Mouse (Mus musculus) ES-Bruce4 (cell line): ENCODE measurements around the gene Vmn1r10. TPM values are rescaled to one million over a fixed set of nuclear protein-coding genes. Genes with fewer than 3 reads are reported as not detected.

Experiments used
- H3K27ac ChIP-seq: 2 replicates; pipeline ENCODE4 v1.5.1; 2012; ENCODE audit warnings: low read length, inconsistent platforms; ENCODE audit not compliant: insufficient read depth
- H3K27me3 ChIP-seq: 2 replicates; pipeline ENCODE4 v1.6.1; 2012; ENCODE audit warnings: mild to moderate bottlenecking, low read length, inconsistent platforms; ENCODE audit not compliant: control insufficient read depth, poor library complexity, insufficient read depth, severe bottlenecking
- H3K36me3 ChIP-seq: 2 replicates; pipeline ENCODE4 v1.6.1; 2012; ENCODE audit warnings: inconsistent platforms, mild to moderate bottlenecking, low read length, moderate library complexity; ENCODE audit not compliant: control insufficient read depth, poor library complexity, insufficient read depth, severe bottlenecking
- H3K4me1 ChIP-seq: one replicate; pipeline ENCODE4 v1.8.1; 2011; ENCODE audit warnings: low read length; ENCODE audit not compliant: control insufficient read depth, insufficient read depth
- H3K4me3 ChIP-seq: 2 replicates; pipeline ENCODE4 v1.5.1; 2011; ENCODE audit warnings: low read depth, mild to moderate bottlenecking, low read length
- H3K9ac ChIP-seq: 2 replicates; pipeline ENCODE4 v1.6.1; 2012; ENCODE audit warnings: low read depth, mild to moderate bottlenecking, inconsistent platforms; ENCODE audit not compliant: poor library complexity, severe bottlenecking
- H3K9me3 ChIP-seq: replicated peaks from 2 replicates; pipeline ENCODE4 v1.6.1; 2012; ENCODE audit warnings: mild to moderate bottlenecking, low read length, inconsistent platforms; ENCODE audit not compliant: control insufficient read depth, poor library complexity, insufficient read depth, severe bottlenecking
- CTCF ChIP-seq: IDR thresholded peaks from one replicate; pipeline ENCODE4 v1.8.1; 2011; ENCODE audit warnings: low read depth, low read length
- EP300 ChIP-seq: IDR thresholded peaks from 2 replicates; pipeline ENCODE4 v1.6.1; 2011; ENCODE audit warnings: low read depth, low read length; ENCODE audit not compliant: insufficient read depth
- POLR2A ChIP-seq: IDR thresholded peaks from one replicate; pipeline ENCODE4 v1.8.1; 2011; ENCODE audit warnings: low read length; ENCODE audit not compliant: insufficient read depth
- polyA plus RNA-seq: library from polyadenylated mRNA; stranded (reverse); fragments of >200 nt; gene quantifications from 2 replicates; pipeline ENCODE4 v1.2.4, GENCODE M21; 2011; ENCODE audit warnings: low read depth; ENCODE audit not compliant: missing spikeins, insufficient read depth, insufficient read length

Gene Vmn1r10
- not detected in 2 replicates for polyA plus RNA-seq

DNA sequence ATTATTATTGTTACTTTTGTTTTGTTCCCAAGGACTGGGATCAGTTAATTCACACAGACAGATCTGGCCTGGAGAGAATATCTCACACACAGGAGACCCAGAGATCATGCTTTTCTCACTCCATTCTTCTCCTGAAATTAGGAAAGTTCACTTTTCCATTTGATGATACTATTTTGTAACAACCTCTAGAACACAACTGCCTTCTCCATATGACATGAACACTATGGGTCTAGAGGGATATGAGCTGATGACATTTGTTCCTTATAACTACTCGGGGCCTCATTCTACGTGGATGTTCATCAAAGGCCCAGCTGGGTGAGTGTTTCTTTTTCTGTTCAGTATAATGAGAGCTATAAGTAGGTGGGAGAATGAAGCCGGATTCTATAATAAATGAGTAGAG, at the start of gene Vmn1r10:
Gene Vmn1r10 (plus strand): TSS at position 301 of the 400 bp plus-strand sequence.
- no peak within 1 kb of the TSS for H3K4me3 ChIP-seq
- no peaks in the 10 kb centered on the region for H3K4me1 ChIP-seq
- no peaks in the 10 kb centered on the region for H3K27me3 ChIP-seq
- no peaks in the 10 kb centered on the region for H3K9me3 ChIP-seq
- TF ChIP-seq CTCF (no peak), POLR2A (no peak), EP300 (no peak)
- no peaks in the 10 kb centered on the region for H3K36me3 ChIP-seq
- H3K9ac ChIP-seq: no peak within 1 kb of the TSS
- no peak within 1 kb of the TSS for H3K27ac ChIP-seq

- no peak for TF ChIP-seq POLR2A
- TF ChIP-seq EP300: no peak
- TF ChIP-seq CTCF: no peak
- no peaks in the 10 kb centered on the region for H3K4me1 ChIP-seq
- H3K27ac ChIP-seq: no peak overlapping the region
- H3K9ac ChIP-seq: no peak overlapping the region
- no peaks in the 10 kb centered on the region for H3K27me3 ChIP-seq
- no peaks in the 10 kb centered on the region for H3K36me3 ChIP-seq
- no peak overlapping the region for H3K4me3 ChIP-seq
- H3K9me3 ChIP-seq: no peaks in the 10 kb centered on the region
Observed at GRCm38 (mm10) chr6:57063730-57064129, 45.5 kb upstream of the Vmn1r10 start.

DNA sequence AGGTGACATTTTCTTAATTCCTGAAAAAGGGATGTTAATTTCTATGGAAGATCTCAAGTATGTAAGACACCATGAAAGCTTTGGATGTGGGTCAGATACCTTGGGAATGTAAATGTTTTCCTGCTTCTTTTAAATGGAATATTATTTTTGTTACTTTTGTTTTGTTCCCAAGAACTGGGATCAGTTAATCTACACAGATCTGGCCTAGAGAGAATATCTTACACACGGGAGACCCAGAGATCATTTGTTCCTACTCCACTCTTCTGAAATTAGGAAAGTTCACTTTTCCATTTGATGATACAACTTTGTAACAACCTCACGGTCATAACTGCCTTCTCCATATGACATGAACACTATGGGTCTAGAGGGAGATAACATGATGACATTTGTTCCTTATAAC, 42.8 kb upstream of the Vmn1r10 start, which contains the start of gene Vmn1r9:
Gene Vmn1r9 (plus strand): TSS at position 301 of the 400 bp plus-strand sequence.
- no peak within 1 kb of the TSS for H3K27ac ChIP-seq
- H3K36me3 ChIP-seq: no peaks in the 10 kb centered on the region
- H3K4me1 ChIP-seq: no peaks in the 10 kb centered on the region
- H3K9ac ChIP-seq: no peak within 1 kb of the TSS
- TF ChIP-seq CTCF: no peak
- no peak for TF ChIP-seq EP300
- TF ChIP-seq POLR2A: no peak
- no peak within 1 kb of the TSS for H3K4me3 ChIP-seq
- no peaks in the 10 kb centered on the region for H3K9me3 ChIP-seq
- no peaks in the 10 kb centered on the region for H3K27me3 ChIP-seq

DNA sequence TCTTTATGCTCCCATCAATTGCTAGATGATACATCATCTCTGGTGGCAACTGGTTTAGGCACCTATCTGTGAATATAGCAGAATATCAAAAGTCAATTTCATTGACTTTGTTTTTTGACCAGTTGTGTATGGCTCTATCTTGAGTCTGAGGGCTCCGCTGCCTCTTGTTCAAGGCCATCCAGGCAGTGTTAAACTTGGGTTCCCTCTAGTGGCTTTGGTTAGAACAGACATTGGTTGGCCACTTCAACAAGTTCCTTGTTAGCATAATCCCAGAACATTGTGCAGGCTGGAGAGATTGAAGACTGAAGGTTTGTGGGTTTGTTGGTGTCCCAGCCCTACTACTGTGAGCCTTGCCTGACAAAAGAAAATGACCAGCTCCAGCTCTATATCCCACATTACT, 2.9 kb upstream of the Vmn1r10 start:
- no peak overlapping the region for H3K27ac ChIP-seq
- H3K4me3 ChIP-seq: no peak overlapping the region
- no peaks in the 10 kb centered on the region for H3K36me3 ChIP-seq
- no peaks in the 10 kb centered on the region for H3K27me3 ChIP-seq
- TF ChIP-seq POLR2A: no peak
- TF ChIP-seq EP300: no peak
- TF ChIP-seq CTCF: no peak
- H3K9ac ChIP-seq: no peak overlapping the region
- H3K4me1 ChIP-seq: no peaks in the 10 kb centered on the region
- no peaks in the 10 kb centered on the region for H3K9me3 ChIP-seq

DNA sequence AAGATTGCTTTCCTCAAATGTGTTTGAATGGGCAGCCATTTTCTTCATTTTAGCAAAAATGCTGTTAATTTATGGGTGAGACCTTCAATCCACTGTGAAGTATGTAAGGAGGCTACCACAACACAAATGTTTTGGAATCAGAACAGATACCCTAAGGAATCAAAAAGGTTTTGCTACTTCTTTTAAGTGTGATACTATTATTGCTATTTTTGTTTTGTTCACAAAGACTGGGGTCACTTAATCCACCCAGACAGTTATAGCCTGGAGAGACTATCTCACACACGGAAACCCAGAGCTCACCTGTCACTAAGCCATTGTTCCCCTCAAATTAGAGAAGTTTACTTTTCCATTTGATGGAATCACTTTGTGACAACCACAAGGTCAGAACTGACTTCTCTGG, 23.9 kb downstream of the Vmn1r10 start, which contains the start of gene Vmn1r11:
Gene Vmn1r11 (plus strand): TSS at position 301 of the 400 bp plus-strand sequence.
- Histone ChIP-seq H3K36me3 (no peaks in the 10 kb centered on the region), H3K27me3 (no peaks in the 10 kb centered on the region), H3K9ac (no peak within 1 kb of the TSS), H3K4me1 (no peaks in the 10 kb centered on the region), H3K4me3 (no peak within 1 kb of the TSS), H3K9me3 (no peaks in the 10 kb centered on the region), H3K27ac (no peak within 1 kb of the TSS)
- TF ChIP-seq EP300: no peak
- no peak for TF ChIP-seq POLR2A
- no peak for TF ChIP-seq CTCF

DNA sequence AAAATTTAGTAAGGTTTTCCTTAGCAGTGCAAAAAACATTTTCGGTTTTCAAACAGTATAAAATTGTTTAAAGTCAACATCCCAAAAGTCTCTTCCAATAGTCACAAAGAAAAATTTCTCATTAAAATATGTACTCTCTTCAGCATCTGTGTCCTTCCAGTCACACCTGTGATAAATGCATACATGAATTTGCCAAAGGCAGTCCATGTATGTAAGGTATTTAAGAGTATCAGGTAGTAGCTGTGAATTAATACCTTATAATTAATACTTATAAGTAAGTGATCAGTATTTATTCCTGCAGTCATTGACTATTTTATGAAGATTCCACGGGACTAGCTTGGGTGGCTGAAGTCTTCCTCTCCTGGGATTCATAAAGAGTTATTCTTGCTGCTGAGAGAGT, 47.4 kb downstream of the Vmn1r10 start, which contains the start of gene Vmn1r12:
Gene Vmn1r12 (plus strand): TSS at position 301 of the 400 bp plus-strand sequence.
- TF ChIP-seq CTCF (no peak), EP300 (no peak), POLR2A (no peak)
- no peaks in the 10 kb centered on the region for H3K4me1 ChIP-seq
- H3K27me3 ChIP-seq: no peaks in the 10 kb centered on the region
- no peaks in the 10 kb centered on the region for H3K9me3 ChIP-seq
- H3K9ac ChIP-seq: no peak within 1 kb of the TSS
- H3K36me3 ChIP-seq: no peaks in the 10 kb centered on the region
- no peak within 1 kb of the TSS for H3K4me3 ChIP-seq
- no peak within 1 kb of the TSS for H3K27ac ChIP-seq

Other genes with a start within 250 kb of the Vmn1r10 start
- gene Nt5c3, start 185.5 kb upstream of the Vmn1r10 start, polyA plus RNA-seq: 19.6 and 21.4 TPM in 2 replicates
- 0.78 and 0.97 TPM in 2 replicates for gene Vmn1r4, start 185.4 kb upstream of the Vmn1r10 start, polyA plus RNA-seq
- gene Vmn1r5, start 139.2 kb upstream of the Vmn1r10 start, polyA plus RNA-seq: not detected in 2 replicates
- gene Vmn1r6, start 112.2 kb upstream of the Vmn1r10 start, polyA plus RNA-seq: 0.14 TPM in 1 of 2 replicates, not detected in the other
- gene Vmn1r7, start 84.1 kb upstream of the Vmn1r10 start, polyA plus RNA-seq: not detected in 2 replicates
- not detected in 2 replicates for gene Vmn1r8, start 77.2 kb upstream of the Vmn1r10 start, polyA plus RNA-seq
- not detected in 2 replicates for gene Vmn1r9, start 42.7 kb upstream of the Vmn1r10 start, polyA plus RNA-seq
- gene Vmn1r11, start 24.0 kb downstream of the Vmn1r10 start, polyA plus RNA-seq: not detected in 2 replicates
- not detected in 2 replicates for gene Vmn1r12, start 47.5 kb downstream of the Vmn1r10 start, polyA plus RNA-seq
- gene Vmn1r13, start 93.8 kb downstream of the Vmn1r10 start, polyA plus RNA-seq: 1.7 and 1.8 TPM in 2 replicates
- gene Vmn1r14, start 122.2 kb downstream of the Vmn1r10 start, polyA plus RNA-seq: not detected in 2 replicates
- 0.33 TPM in 1 of 2 replicates, not detected in the other for gene Vmn1r15, start 148.5 kb downstream of the Vmn1r10 start, polyA plus RNA-seq
- not detected in 2 replicates for gene Vmn1r16, start 220.0 kb downstream of the Vmn1r10 start, polyA plus RNA-seq